Mouse (Mus musculus): Measurements from ENCODE around the gene Fntb. TPM values are rescaled to one million over a fixed set of nuclear protein-coding genes. Genes with fewer than 3 reads are reported as not detected.

The Fntb gene
- polyA plus RNA-seq, 2 experiments, result 21.4 to 28.8 TPM

DNA sequence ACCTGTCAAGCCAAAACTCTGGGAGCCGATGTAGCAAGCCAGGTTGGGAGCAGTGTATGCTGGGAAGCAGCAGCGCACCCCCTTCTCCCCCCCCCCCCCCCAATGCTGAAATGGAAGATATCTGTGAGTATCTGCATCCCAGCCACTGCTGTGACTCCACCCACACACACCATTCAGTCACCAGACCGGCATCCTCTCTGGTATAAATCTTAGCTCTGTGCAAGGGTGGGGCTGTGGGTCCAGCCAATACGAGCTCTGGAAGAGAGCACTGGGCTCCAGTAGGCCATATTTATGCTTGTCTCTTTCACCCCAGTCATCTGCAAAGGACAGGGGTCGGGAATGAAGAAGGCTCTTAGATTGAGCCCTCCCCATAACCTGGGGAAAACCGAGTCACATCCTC is 155.0 kb downstream of the Fntb start:
- no peak overlapping the region for H3K4me2 ChIP-seq (ENCODE audit: low read depth)
- no peak overlapping the region for H3K9ac ChIP-seq (replicated peaks)
- no peak for DNase-seq (ENCODE audit: low read depth in 3 of 3, low spot score in 3 of 3)
- no peak overlapping the region for H3K4me3 ChIP-seq (ENCODE audit: insufficient read depth in 1 of 2, low read depth in 2 of 2, low read length in 2 of 2)
- no peak overlapping the region for H3K27ac ChIP-seq
- no peak for ATAC-seq (ENCODE audit: insufficient read depth)
- H3K4me1 ChIP-seq (replicated peaks; ENCODE audit: control insufficient read depth in 2 of 2, insufficient read depth in 2 of 2, low read length in 1 of 2), result peaks cover 18 to 21% of the 10 kb centered on the region in 2 experiments
- WGBS (ENCODE audit: insufficient replicate concordance), result 72% methylated on average over 6 of the region's 6 CpGs
- H3K27me3 ChIP-seq (ENCODE audit: control insufficient read depth, insufficient read depth, low read length), result no peaks in the 10 kb centered on the region
- H3K36me3 ChIP-seq (replicated peaks; ENCODE audit: control insufficient read depth, insufficient read depth, low read depth), result peaks cover 20% of the 10 kb centered on the region
- TF ChIP-seq EP300 (IDR thresholded peaks at IDR 0.05; ENCODE audit: low read depth), result no peak
- no peak for TF ChIP-seq CTCF (IDR thresholded peaks at IDR 0.05; ENCODE audit: low read depth)
- no peaks in the 10 kb centered on the region for H3K9me3 ChIP-seq (ENCODE audit: control insufficient read depth, low read length)

- Histone ChIP-seq H3K27ac (no peak overlapping the region), H3K9ac (replicated peaks) (no peak overlapping the region), H3K36me3 (replicated peaks; ENCODE audit: control insufficient read depth, insufficient read depth, low read depth) (peaks cover 19% of the 10 kb centered on the region), H3K27me3 (ENCODE audit: control insufficient read depth, insufficient read depth, low read length) (no peaks in the 10 kb centered on the region), H3K4me3 (ENCODE audit: insufficient read depth in 1 of 2, low read depth in 2 of 2, low read length in 2 of 2) (no peak overlapping the region), H3K9me3 (ENCODE audit: control insufficient read depth, low read length) (no peaks in the 10 kb centered on the region), H3K4me2 (ENCODE audit: low read depth) (no peak overlapping the region), H3K4me1 (replicated peaks; ENCODE audit: control insufficient read depth in 2 of 2, insufficient read depth in 2 of 2, low read length in 1 of 2) (peaks cover 18 to 21% of the 10 kb centered on the region in 2 experiments)
- TF ChIP-seq CTCF (IDR thresholded peaks at IDR 0.05; ENCODE audit: low read depth) (no peak), EP300 (IDR thresholded peaks at IDR 0.05; ENCODE audit: low read depth) (no peak)
- 87% methylated on average over 8 of the region's 8 CpGs for WGBS (ENCODE audit: insufficient replicate concordance)
- DNase-seq (ENCODE audit: low read depth in 3 of 3, low spot score in 3 of 3) (no peak), ATAC-seq (ENCODE audit: insufficient read depth) (no peak)
These were observed 155.6 kb downstream of the Fntb start for GRCm38 (mm10) chr12:76920990-76921389.

GRCm38 (mm10) chr12:76923118-76923517 is 157.7 kb downstream of the Fntb start:
- H3K9me3 ChIP-seq (ENCODE audit: control insufficient read depth, low read length), result no peaks in the 10 kb centered on the region
- no peak overlapping the region for H3K9ac ChIP-seq (replicated peaks)
- peaks cover 14% of the 10 kb centered on the region for H3K36me3 ChIP-seq (replicated peaks; ENCODE audit: control insufficient read depth, insufficient read depth, low read depth)
- peaks cover 10 to 13% of the 10 kb centered on the region in 2 experiments for H3K4me1 ChIP-seq (replicated peaks; ENCODE audit: control insufficient read depth in 2 of 2, insufficient read depth in 2 of 2, low read length in 1 of 2)
- TF ChIP-seq EP300 (IDR thresholded peaks at IDR 0.05; ENCODE audit: low read depth), result no peak
- no peak for TF ChIP-seq CTCF (IDR thresholded peaks at IDR 0.05; ENCODE audit: low read depth)
- ATAC-seq (ENCODE audit: insufficient read depth) (no peak), DNase-seq (ENCODE audit: low read depth in 3 of 3, low spot score in 3 of 3) (no peak)
- 83% methylated on average over 8 of the region's 8 CpGs for WGBS (ENCODE audit: insufficient replicate concordance)
- no peak overlapping the region for H3K27ac ChIP-seq
- H3K4me2 ChIP-seq (ENCODE audit: low read depth), result no peak overlapping the region
- no peaks in the 10 kb centered on the region for H3K27me3 ChIP-seq (ENCODE audit: control insufficient read depth, insufficient read depth, low read length)
- no peak overlapping the region for H3K4me3 ChIP-seq (ENCODE audit: insufficient read depth in 1 of 2, low read depth in 2 of 2, low read length in 2 of 2)

DNA sequence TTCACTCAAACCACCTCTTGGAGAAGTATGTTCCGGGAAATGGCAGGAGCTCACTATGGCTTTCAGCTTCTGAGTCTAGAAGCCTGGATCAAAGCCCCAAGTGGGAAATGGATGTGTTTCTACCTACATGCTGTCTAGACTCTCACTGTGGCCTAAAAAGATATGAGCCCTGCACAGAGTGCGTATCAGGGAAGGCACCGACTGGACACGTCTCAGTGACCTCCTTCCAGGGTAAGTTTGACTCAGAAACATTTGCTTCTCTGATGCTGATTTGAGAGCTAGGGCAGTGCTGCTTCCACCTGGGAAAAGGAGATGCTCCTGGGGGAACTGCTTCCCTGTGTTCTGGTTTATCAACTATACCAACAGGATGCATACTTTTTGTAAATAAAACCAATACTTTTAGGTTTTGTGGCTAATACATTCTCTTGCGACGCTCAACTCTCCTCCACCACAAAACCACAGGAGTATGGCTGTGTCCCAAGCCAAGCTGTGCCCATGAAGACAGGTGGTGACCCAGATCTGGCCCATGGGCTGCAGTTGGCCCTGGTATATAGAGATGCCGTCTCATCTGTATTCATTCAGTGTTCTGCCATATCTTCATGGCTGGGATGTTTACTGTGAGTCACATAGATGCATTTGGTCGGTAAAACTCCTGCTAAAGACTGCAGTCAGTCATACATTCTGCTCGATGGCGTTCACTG is 159.7 kb downstream of the Fntb start:
- WGBS (ENCODE audit: insufficient replicate concordance), result 77% methylated on average over 10 of the region's 10 CpGs
- ATAC-seq (ENCODE audit: insufficient read depth), result no peak
- Histone ChIP-seq H3K27ac (no peak overlapping the region), H3K4me2 (ENCODE audit: low read depth) (no peak overlapping the region), H3K36me3 (replicated peaks; ENCODE audit: control insufficient read depth, insufficient read depth, low read depth) (peaks cover 11% of the 10 kb centered on the region), H3K4me1 (replicated peaks; ENCODE audit: control insufficient read depth in 2 of 2, insufficient read depth in 2 of 2, low read length in 1 of 2) (peaks cover 7% of the 10 kb centered on the region in 2 experiments), H3K9me3 (ENCODE audit: control insufficient read depth, low read length) (no peaks in the 10 kb centered on the region), H3K27me3 (ENCODE audit: control insufficient read depth, insufficient read depth, low read length) (no peaks in the 10 kb centered on the region), H3K9ac (replicated peaks) (no peak overlapping the region), H3K4me3 (ENCODE audit: insufficient read depth in 1 of 2, low read depth in 2 of 2, low read length in 2 of 2) (no peak overlapping the region)
- no peak for TF ChIP-seq CTCF (IDR thresholded peaks at IDR 0.05; ENCODE audit: low read depth)
- no peak for DNase-seq (ENCODE audit: low read depth in 3 of 3, low spot score in 3 of 3)

GRCm38 (mm10) chr12:76926338-76926945 is 161.1 kb downstream of the Fntb start:
- TF ChIP-seq CTCF (IDR thresholded peaks at IDR 0.05; ENCODE audit: low read depth), result no peak
- TF ChIP-seq EP300 (IDR thresholded peaks at IDR 0.05; ENCODE audit: low read depth), result no peak
- H3K36me3 ChIP-seq (replicated peaks; ENCODE audit: control insufficient read depth, insufficient read depth, low read depth), result no peaks in the 10 kb centered on the region
- H3K27ac ChIP-seq, result no peak overlapping the region
- WGBS (ENCODE audit: insufficient replicate concordance), result 71% methylated on average over 10 of the region's 10 CpGs
- no peak overlapping the region for H3K9ac ChIP-seq (replicated peaks)
- no peak overlapping the region for H3K4me3 ChIP-seq (ENCODE audit: insufficient read depth in 1 of 2, low read depth in 2 of 2, low read length in 2 of 2)
- peaks cover 13 to 19% of the 10 kb centered on the region in 2 experiments for H3K4me1 ChIP-seq (replicated peaks; ENCODE audit: control insufficient read depth in 2 of 2, insufficient read depth in 2 of 2, low read length in 1 of 2)
- no peak for DNase-seq (ENCODE audit: low read depth in 3 of 3, low spot score in 3 of 3)
- no peaks in the 10 kb centered on the region for H3K9me3 ChIP-seq (ENCODE audit: control insufficient read depth, low read length)
- H3K4me2 ChIP-seq (ENCODE audit: low read depth), result no peak overlapping the region
- no peak for ATAC-seq (ENCODE audit: insufficient read depth)
- no peaks in the 10 kb centered on the region for H3K27me3 ChIP-seq (ENCODE audit: control insufficient read depth, insufficient read depth, low read length)
